Mouse (Mus musculus) neural tube, embryonic 11.5 days (tissue): Measurements from ENCODE around the gene Lgals12. TPM values are rescaled to one million over a fixed set of nuclear protein-coding genes. Genes with fewer than 3 reads are reported as not detected.

Experiments
- ATAC-seq: fragments of 200-750 bp; cut with Nextera tagmentation; 2 replicates; pipeline ENCODE4 v1.8.0; 2017; ENCODE audit warnings: moderate number of reproducible peaks, mild to moderate bottlenecking, moderate TSS enrichment, moderate library complexity; ENCODE audit not compliant: insufficient read depth, low FRiP score, low TSS enrichment
- DNase-seq: peaks from one replicate; pipeline ENCODE4 v3.0.0-alpha.2; 2015; ENCODE audit warnings: low spot score
- H3K27ac ChIP-seq: fragments of 300-500 bp; sonication (generic); 2 replicates; pipeline ENCODE4 v1.5.1; 2014; ENCODE audit warnings: low read depth, mild to moderate bottlenecking, low read length
- H3K27me3 ChIP-seq: fragments of 300-500 bp; sonication (generic); 2 replicates; pipeline ENCODE4 v1.6.1; 2014; ENCODE audit warnings: mild to moderate bottlenecking, low read length, mixed read lengths; ENCODE audit not compliant: control insufficient read depth, insufficient read depth
- H3K36me3 ChIP-seq: fragments of 300-500 bp; sonication (generic); 2 replicates; pipeline ENCODE4 v1.6.1; 2014; ENCODE audit warnings: mild to moderate bottlenecking, low read length, moderate library complexity, mixed read lengths; ENCODE audit not compliant: control insufficient read depth, insufficient read depth
- H3K4me1 ChIP-seq: fragments of 300-500 bp; sonication (generic); 2 replicates; pipeline ENCODE4 v1.6.1; 2014; ENCODE audit warnings: low read length, mixed read lengths; ENCODE audit not compliant: control insufficient read depth, insufficient read depth
- H3K4me2 ChIP-seq: fragments of 300-500 bp; sonication (generic); 2 replicates; pipeline ENCODE4 v1.6.1; 2014; ENCODE audit warnings: low read depth, mild to moderate bottlenecking, moderate library complexity
- H3K4me3 ChIP-seq: fragments of 300-500 bp; sonication (generic); 2 replicates; pipeline ENCODE4 v1.5.1; 2014; ENCODE audit warnings: low read depth, low read length
- H3K9ac ChIP-seq: fragments of 300-500 bp; sonication (generic); 2 replicates; pipeline ENCODE4 v1.6.1; 2014; ENCODE audit warnings: mild to moderate bottlenecking, low read length
- H3K9me3 ChIP-seq: fragments of 300-500 bp; sonication (generic); 2 replicates; pipeline ENCODE4 v1.6.1; 2016; ENCODE audit warnings: low read length; ENCODE audit not compliant: control insufficient read depth
- WGBS: fragments of 180-500 bp; shearing (Covaris S2); extraction: QIAGEN DNeasy Blood & Tissue Kit; methylation state at CpG from one replicate; pipeline ENCODE4 v1.1.7; 2014; 5-methylcytosine and 5-hydroxymethylcytosine counted together
- polyA plus RNA-seq: library from polyadenylated mRNA; unstranded; fragments of >200 nt; fragmentation: Nextera tagmentation; extraction: Ambion mirVana; gene quantifications from 2 replicates; pipeline ENCODE4 v1.2.1, GENCODE M21; 2014

Gene Lgals12
- polyA plus RNA-seq, 1 experiment from 2014 or later, result not detected

- Histone ChIP-seq H3K4me1 (no peaks in the 10 kb centered on the region), H3K9ac (no peak overlapping the region), H3K27ac (no peak overlapping the region), H3K27me3 (no peaks in the 10 kb centered on the region), H3K4me3 (no peak overlapping the region), H3K36me3 (no peaks in the 10 kb centered on the region), H3K4me2 (no peak overlapping the region), H3K9me3 (no peaks in the 10 kb centered on the region)
- DNase-seq (no peak), ATAC-seq (no peak)
- WGBS, result 89% methylated on average over 5 of the region's 5 CpGs
These were observed 37.3 kb downstream of the Lgals12 start for GRCm38 (mm10) chr19:7569650-7570049.

- no peaks in the 10 kb centered on the region for H3K4me1 ChIP-seq
- no peak overlapping the region for H3K4me2 ChIP-seq
- no peak overlapping the region for H3K4me3 ChIP-seq
- H3K27me3 ChIP-seq, result no peaks in the 10 kb centered on the region
- no peak overlapping the region for H3K9ac ChIP-seq
- 57% methylated on average over 3 of the region's 3 CpGs for WGBS
- no peak for ATAC-seq
- H3K27ac ChIP-seq, result no peak overlapping the region
- H3K9me3 ChIP-seq, result no peaks in the 10 kb centered on the region
- H3K36me3 ChIP-seq, result no peaks in the 10 kb centered on the region
- DNase-seq, result no peak
These were observed 38.6 kb downstream of the Lgals12 start for GRCm38 (mm10) chr19:7568364-7568763.

- H3K4me1 ChIP-seq, result no peaks in the 10 kb centered on the region
- no peak overlapping the region for H3K9ac ChIP-seq
- no peaks in the 10 kb centered on the region for H3K9me3 ChIP-seq
- H3K36me3 ChIP-seq, result no peaks in the 10 kb centered on the region
- no peak overlapping the region for H3K4me2 ChIP-seq
- ATAC-seq (no peak), DNase-seq (no peak)
- no peak overlapping the region for H3K4me3 ChIP-seq
- no peak overlapping the region for H3K27ac ChIP-seq
- 69% methylated on average over 3 of the region's 3 CpGs for WGBS
- H3K27me3 ChIP-seq, result no peaks in the 10 kb centered on the region
These were observed 40.2 kb downstream of the Lgals12 start for GRCm38 (mm10) chr19:7566826-7567225.

GRCm38 (mm10) chr19:7564457-7564856 is 42.5 kb downstream of the Lgals12 start:
- no peak overlapping the region for H3K4me3 ChIP-seq
- H3K4me1 ChIP-seq, result no peaks in the 10 kb centered on the region
- no peaks in the 10 kb centered on the region for H3K9me3 ChIP-seq
- 82% methylated on average over 1 of the region's 1 CpGs for WGBS
- ATAC-seq (no peak), DNase-seq (no peak)
- H3K4me2 ChIP-seq, result no peak overlapping the region
- no peak overlapping the region for H3K9ac ChIP-seq
- no peaks in the 10 kb centered on the region for H3K36me3 ChIP-seq
- H3K27me3 ChIP-seq, result no peaks in the 10 kb centered on the region
- H3K27ac ChIP-seq, result no peak overlapping the region

GRCm38 (mm10) chr19:7563676-7564075 is 43.3 kb downstream of the Lgals12 start:
- Histone ChIP-seq H3K4me3 (no peak overlapping the region), H3K27ac (no peak overlapping the region), H3K4me1 (no peaks in the 10 kb centered on the region), H3K9me3 (no peaks in the 10 kb centered on the region), H3K4me2 (no peak overlapping the region), H3K9ac (no peak overlapping the region), H3K27me3 (no peaks in the 10 kb centered on the region), H3K36me3 (no peaks in the 10 kb centered on the region)
- DNase-seq (no peak), ATAC-seq (no peak)
- 95% methylated on average over 2 of the region's 2 CpGs for WGBS

- no peak overlapping the region for H3K4me3 ChIP-seq
- 86% methylated on average over 10 of the region's 10 CpGs for WGBS
- no peak for ATAC-seq
- no peak overlapping the region for H3K9ac ChIP-seq
- H3K27me3 ChIP-seq, result no peaks in the 10 kb centered on the region
- DNase-seq, result no peak
- H3K9me3 ChIP-seq, result no peaks in the 10 kb centered on the region
- H3K36me3 ChIP-seq, result no peaks in the 10 kb centered on the region
- no peak overlapping the region for H3K27ac ChIP-seq
- no peak overlapping the region for H3K4me2 ChIP-seq
- 0 out of 2 replicates have a peak, but pooled peaks cover 3% of the 10 kb centered on the region for H3K4me1 ChIP-seq
These were observed 44.3 kb downstream of the Lgals12 start for GRCm38 (mm10) chr19:7562601-7563129.

- WGBS, result 75% methylated on average over 3 of the region's 3 CpGs
- no peaks in the 10 kb centered on the region for H3K36me3 ChIP-seq
- H3K4me1 ChIP-seq, result 0 out of 2 replicates have a peak, but pooled peaks cover 5% of the 10 kb centered on the region
- H3K4me3 ChIP-seq, result no peak overlapping the region
- DNase-seq (no peak), ATAC-seq (no peak)
- H3K9ac ChIP-seq, result no peak overlapping the region
- no peak overlapping the region for H3K27ac ChIP-seq
- no peaks in the 10 kb centered on the region for H3K27me3 ChIP-seq
- no peak overlapping the region for H3K4me2 ChIP-seq
- no peaks in the 10 kb centered on the region for H3K9me3 ChIP-seq
These were observed 45.5 kb downstream of the Lgals12 start for GRCm38 (mm10) chr19:7561456-7561855.

- no peak overlapping the region for H3K4me3 ChIP-seq
- WGBS, result 80% methylated on average over 4 of the region's 4 CpGs
- H3K9ac ChIP-seq, result no peak overlapping the region
- no peak overlapping the region for H3K4me2 ChIP-seq
- 0 out of 2 replicates have a peak, but pooled peaks cover 5% of the 10 kb centered on the region for H3K4me1 ChIP-seq
- DNase-seq (no peak), ATAC-seq (no peak)
- H3K36me3 ChIP-seq, result no peaks in the 10 kb centered on the region
- H3K9me3 ChIP-seq, result no peaks in the 10 kb centered on the region
- no peaks in the 10 kb centered on the region for H3K27me3 ChIP-seq
- H3K27ac ChIP-seq, result no peak overlapping the region
These were observed 47.0 kb downstream of the Lgals12 start for GRCm38 (mm10) chr19:7559986-7560385.

- Histone ChIP-seq H3K27ac (no peak overlapping the region), H3K4me2 (no peak overlapping the region)
These were observed 48.3 kb downstream of the Lgals12 start for GRCm38 (mm10) chr19:7558675-7559074.

More at GRCm38 (mm10) chr19:7558675-7559074, 48.3 kb downstream of the Lgals12 start:
- DNase-seq, result no peak
- no peaks in the 10 kb centered on the region for H3K9me3 ChIP-seq
- ATAC-seq, result no peak
- 0 out of 2 replicates have a peak, but pooled peaks cover 5% of the 10 kb centered on the region for H3K4me1 ChIP-seq
- H3K36me3 ChIP-seq, result no peaks in the 10 kb centered on the region
- H3K4me3 ChIP-seq, result no peak overlapping the region
- no peak overlapping the region for H3K9ac ChIP-seq
- H3K27me3 ChIP-seq, result no peaks in the 10 kb centered on the region
- 88% methylated on average over 4 of the region's 4 CpGs for WGBS
